Mouse (Mus musculus) stomach, embryonic 14.5 days (tissue): ENCODE measurements around the gene Traf3ip3. TPM values are rescaled to one million over a fixed set of nuclear protein-coding genes. Genes with fewer than 3 reads are reported as not detected.

Source experiments
- ATAC-seq: fragments of 200-750 bp; cut with Nextera tagmentation; 2 replicates; pipeline ENCODE4 v1.8.0; 2017; ENCODE audit warnings: low read depth, moderate TSS enrichment; ENCODE audit not compliant: insufficient number of reproducible peaks, insufficient read depth, low FRiP score
- H3K27ac ChIP-seq: fragments of 300-500 bp; sonication (generic); 2 replicates; pipeline ENCODE4 v1.5.1; 2014; ENCODE audit warnings: mild to moderate bottlenecking, low read length, moderate library complexity, mixed read lengths
- H3K27me3 ChIP-seq: fragments of 300-500 bp; sonication (generic); 2 replicates; pipeline ENCODE4 v1.6.1; 2014; ENCODE audit warnings: low read length, control low read depth, mixed read lengths; ENCODE audit not compliant: control insufficient read depth, insufficient read depth
- H3K36me3 ChIP-seq: fragments of 300-500 bp; sonication (generic); 2 replicates; pipeline ENCODE4 v1.6.1; 2014; ENCODE audit warnings: mild to moderate bottlenecking, control low read depth, low read length, moderate library complexity, mixed read lengths; ENCODE audit not compliant: control insufficient read depth, insufficient read depth
- H3K4me1 ChIP-seq: fragments of 300-500 bp; sonication (generic); 2 replicates; pipeline ENCODE4 v1.6.1; 2014; ENCODE audit warnings: low read length, control low read depth, mixed read lengths; ENCODE audit not compliant: control insufficient read depth, insufficient read depth
- H3K4me2 ChIP-seq: fragments of 300-500 bp; sonication (generic); replicated peaks from 2 replicates; pipeline ENCODE4 v1.6.1; 2014; ENCODE audit warnings: low read depth, low read length, control low read depth
- H3K4me3 ChIP-seq: fragments of 300-500 bp; sonication (generic); 2 replicates; pipeline ENCODE4 v1.5.1; 2014; ENCODE audit warnings: low read depth, low read length, control low read depth
- H3K9ac ChIP-seq: fragments of 300-500 bp; sonication (generic); replicated peaks from 2 replicates; pipeline ENCODE4 v1.6.1; 2014; ENCODE audit warnings: low read depth, mild to moderate bottlenecking, control low read depth, low read length, moderate library complexity, mixed read lengths
- H3K9me3 ChIP-seq: fragments of 300-500 bp; sonication (generic); 2 replicates; pipeline ENCODE4 v1.6.1; 2016; ENCODE audit warnings: low read depth, low read length, control low read depth; ENCODE audit not compliant: control insufficient read depth
- WGBS: fragments of 180-500 bp; shearing (Covaris S2); extraction: QIAGEN DNeasy Blood & Tissue Kit; methylation state at CpG from one replicate; pipeline ENCODE4 v1.1.7; 2014; 5-methylcytosine and 5-hydroxymethylcytosine counted together
- polyA plus RNA-seq: library from polyadenylated mRNA; unstranded; fragments of >200 nt; fragmentation: Nextera tagmentation; extraction: Ambion mirVana; gene quantifications from 2 replicates; pipeline ENCODE4 v1.2.1, GENCODE M21; 2014

The Traf3ip3 gene
- polyA plus RNA-seq, 1 experiment from 2014 or later, result 1.4 TPM

DNA sequence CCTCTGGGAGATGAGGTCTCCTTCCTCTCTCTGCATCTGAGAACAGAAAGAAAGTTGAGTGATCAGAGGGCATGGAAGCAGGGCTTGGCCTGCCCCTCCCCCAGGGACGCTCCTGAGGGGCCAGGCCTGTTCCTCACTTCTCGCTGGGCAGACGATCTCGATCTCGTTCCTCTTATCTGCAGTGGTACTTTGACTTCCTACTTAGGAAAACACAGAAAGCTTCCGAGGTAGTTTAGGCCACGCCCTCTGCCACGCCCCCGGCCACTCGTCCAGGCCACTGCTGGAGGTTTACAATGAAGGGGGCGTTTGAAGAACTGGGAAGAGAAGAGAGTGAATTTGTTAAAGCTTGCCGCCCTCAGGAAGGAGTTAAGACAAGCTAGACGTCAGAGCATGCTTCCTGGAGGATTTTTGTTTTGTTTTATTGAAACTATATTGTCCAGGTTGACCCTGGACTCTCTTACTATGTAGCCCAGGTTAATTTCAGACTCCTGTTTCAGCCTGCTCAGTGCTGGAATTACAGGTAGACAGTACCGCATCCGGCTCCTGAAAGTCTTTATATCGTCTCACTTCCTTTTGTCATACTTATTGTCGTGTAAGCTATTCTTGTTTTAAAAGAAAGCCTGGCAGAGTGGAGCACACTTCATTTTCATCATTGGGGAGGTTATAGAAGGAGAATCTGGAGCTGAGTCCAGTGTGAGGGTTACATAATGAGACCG is 41.0 kb downstream of the Traf3ip3 start:
- Histone ChIP-seq H3K4me3 (peak overlapping the region; percentile 16), H3K36me3 (no peaks in the 10 kb centered on the region; the same call in 1 of the 2 replicates), H3K27ac (peak overlapping the region; percentile 10; the same call in 1 of the 2 replicates), H3K4me2 (peak overlapping the region; percentile 49), H3K9me3 (no peaks in the 10 kb centered on the region), H3K27me3 (no peaks in the 10 kb centered on the region), H3K4me1 (peaks cover 29% of the 10 kb centered on the region), H3K9ac (0 out of 2 replicates have a peak overlapping the region, but pooled peaks have one; percentile 10)
- WGBS, result 14% methylated on average over 18 of the region's 18 CpGs
- peak; percentile 66; the same call in 1 of the 2 replicates for ATAC-seq

DNA sequence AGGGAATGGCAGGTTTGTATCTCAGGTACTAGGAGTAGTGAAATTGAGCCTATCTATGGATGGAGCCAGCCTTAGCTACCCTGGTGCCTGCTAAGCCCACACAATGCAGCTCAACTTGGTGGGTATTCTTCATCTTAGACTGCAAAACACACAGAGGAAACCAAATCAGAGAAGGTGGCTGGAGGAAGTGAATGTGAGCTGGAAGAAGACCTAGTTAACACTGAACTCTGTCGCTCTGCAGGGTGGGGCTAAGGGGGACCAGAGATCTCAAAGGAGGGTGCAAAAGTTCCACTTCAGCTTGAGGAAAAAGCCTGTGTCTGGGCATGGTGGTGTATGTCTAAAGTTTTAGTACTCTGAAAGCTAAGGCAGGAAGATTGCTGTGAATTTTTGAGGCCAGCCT is 41.9 kb downstream of the Traf3ip3 start:
- WGBS, result 48% methylated on average over 1 of the region's 1 CpGs
- Histone ChIP-seq H3K4me2 (peak overlapping the region; percentile 49; the same call in 1 of the 2 replicates), H3K9me3 (no peaks in the 10 kb centered on the region), H3K9ac (no peak overlapping the region), H3K4me3 (no peak overlapping the region), H3K36me3 (no peaks in the 10 kb centered on the region), H3K27ac (no peak overlapping the region), H3K4me1 (peaks cover 31% of the 10 kb centered on the region), H3K27me3 (no peaks in the 10 kb centered on the region)
- no peak for ATAC-seq

DNA sequence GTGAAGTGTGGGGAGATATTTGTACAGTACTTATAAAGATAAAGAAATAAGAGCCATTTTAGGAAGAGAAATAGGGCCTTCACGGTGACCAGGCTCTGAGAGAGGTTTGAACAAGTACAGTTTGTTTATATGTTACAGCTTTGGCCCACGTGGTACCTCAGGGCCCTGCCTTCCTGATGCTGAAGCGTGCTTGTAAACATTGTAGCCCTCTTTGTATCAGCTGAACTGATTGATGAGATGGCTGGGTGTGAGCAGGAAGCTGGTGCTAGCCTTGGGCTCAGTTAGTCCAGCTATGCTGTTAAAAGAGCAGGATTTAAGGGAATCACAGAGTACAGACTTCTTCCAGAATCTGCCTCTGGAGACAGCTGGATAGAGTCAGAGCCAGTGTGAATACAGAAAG is 42.3 kb downstream of the Traf3ip3 start:
- no peak overlapping the region for H3K27ac ChIP-seq
- no peaks in the 10 kb centered on the region for H3K9me3 ChIP-seq
- no peak overlapping the region for H3K9ac ChIP-seq
- 10% methylated on average over 3 of the region's 3 CpGs for WGBS
- H3K36me3 ChIP-seq, result no peaks in the 10 kb centered on the region
- H3K4me3 ChIP-seq, result no peak overlapping the region
- no peak for ATAC-seq
- H3K4me2 ChIP-seq, result no peak overlapping the region
- peaks cover 31% of the 10 kb centered on the region for H3K4me1 ChIP-seq
- no peaks in the 10 kb centered on the region for H3K27me3 ChIP-seq

DNA sequence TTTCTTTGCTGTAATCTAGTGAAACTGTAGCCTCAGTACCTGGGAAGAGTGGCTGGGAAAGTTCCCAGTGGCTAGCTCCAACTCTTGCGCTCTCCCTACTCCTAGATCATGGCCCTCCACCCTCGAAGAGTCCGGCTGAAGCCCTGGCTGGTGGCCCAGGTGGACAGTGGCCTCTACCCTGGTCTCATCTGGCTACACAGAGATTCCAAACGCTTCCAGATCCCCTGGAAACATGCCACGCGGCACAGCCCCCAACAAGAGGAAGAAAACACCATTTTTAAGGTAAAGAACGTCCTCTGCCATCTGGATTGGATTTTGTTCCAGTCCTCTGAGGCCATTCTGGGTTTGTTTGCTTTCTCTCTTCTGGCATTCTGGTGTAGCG is 44.4 kb downstream of the Traf3ip3 start:
- Histone ChIP-seq H3K27me3 (peaks cover 9% of the 10 kb centered on the region; the same call in 1 of the 2 replicates), H3K27ac (peak overlapping the region; percentile 56; the same call in 1 of the 2 replicates), H3K9me3 (no peaks in the 10 kb centered on the region), H3K4me2 (no peak overlapping the region; the same call in 1 of the 2 replicates), H3K4me3 (no peak overlapping the region), H3K4me1 (peaks cover 38% of the 10 kb centered on the region), H3K9ac (no peak overlapping the region), H3K36me3 (no peaks in the 10 kb centered on the region)
- ATAC-seq, result no peak
- WGBS, result 73% methylated on average over 8 of the region's 8 CpGs

DNA sequence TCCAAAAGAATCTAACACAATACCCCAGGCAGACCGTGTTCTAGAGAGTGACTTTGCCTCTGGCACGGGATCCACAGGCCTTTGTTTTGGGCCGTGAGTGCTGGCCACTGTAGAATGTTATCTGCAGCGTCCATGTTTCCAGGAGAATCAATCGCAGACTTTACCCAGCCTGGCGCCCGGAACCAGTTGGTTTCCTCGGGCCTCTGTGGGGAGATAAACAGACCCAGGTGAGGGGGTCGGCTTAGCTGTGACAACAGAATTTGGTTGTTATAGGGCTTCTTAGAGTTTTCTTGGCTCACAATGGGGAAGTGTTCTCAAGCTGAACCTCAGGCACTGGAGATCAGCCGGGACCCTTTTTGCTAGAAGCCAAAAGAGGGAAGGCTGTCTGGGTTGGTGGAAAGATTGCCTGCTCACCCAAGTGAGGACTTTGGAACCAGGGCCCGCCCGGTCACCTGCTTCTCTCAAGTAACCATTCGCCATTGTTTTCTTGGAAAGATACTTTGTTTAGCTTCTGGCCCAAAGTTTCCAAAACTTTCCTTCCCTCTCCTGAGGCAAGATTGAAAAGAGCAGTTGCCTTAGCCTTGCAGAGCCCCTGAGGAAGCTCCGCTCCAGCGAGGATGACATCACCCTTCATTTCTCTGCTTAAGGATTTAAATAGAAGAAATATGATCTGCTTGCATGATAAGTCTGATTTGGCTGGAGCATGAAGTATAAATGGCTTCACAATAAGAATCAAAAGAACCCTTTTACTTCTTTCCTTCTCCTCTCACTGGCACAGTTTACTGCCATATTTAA is 45.0 kb downstream of the Traf3ip3 start:
- Histone ChIP-seq H3K4me3 (no peak overlapping the region), H3K9ac (no peak overlapping the region), H3K27ac (peak overlapping the region; percentile 56), H3K4me1 (peaks cover 38% of the 10 kb centered on the region), H3K9me3 (no peaks in the 10 kb centered on the region), H3K4me2 (peak overlapping the region; percentile 13), H3K27me3 (peaks cover 9% of the 10 kb centered on the region; the same call in 1 of the 2 replicates), H3K36me3 (no peaks in the 10 kb centered on the region)
- no peak for ATAC-seq
- 61% methylated on average over 15 of the region's 15 CpGs for WGBS

DNA sequence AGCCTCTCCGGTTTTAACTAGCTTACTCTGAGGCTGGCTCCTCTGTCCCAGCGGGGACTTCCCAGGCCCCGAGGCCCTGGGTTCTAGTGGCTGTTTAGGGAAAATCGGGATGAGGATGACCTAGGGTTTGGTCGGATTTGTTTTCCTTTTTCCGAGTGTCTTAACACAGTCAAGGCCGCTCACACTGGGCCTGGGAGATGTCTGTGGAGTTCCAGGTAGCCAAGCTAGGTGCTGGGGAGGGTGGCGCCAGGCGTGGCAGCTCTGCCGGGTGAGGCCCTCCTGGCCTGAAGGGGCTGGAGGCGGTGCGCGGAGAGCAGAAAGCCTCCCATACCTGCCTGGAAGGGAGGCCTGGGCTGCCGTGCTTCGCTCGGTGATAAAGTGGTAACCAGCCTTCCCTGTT is 47.9 kb downstream of the Traf3ip3 start:
- Histone ChIP-seq H3K27me3 (peaks cover 9% of the 10 kb centered on the region; the same call in 1 of the 2 replicates), H3K4me3 (peak overlapping the region; percentile 42), H3K4me2 (peak overlapping the region; percentile 55), H3K9ac (peak overlapping the region; percentile 26; the same call in 1 of the 2 replicates), H3K27ac (peak overlapping the region; percentile 58; the same call in 1 of the 2 replicates), H3K36me3 (no peaks in the 10 kb centered on the region), H3K9me3 (no peaks in the 10 kb centered on the region), H3K4me1 (peaks cover 19% of the 10 kb centered on the region; the same call in 1 of the 2 replicates)
- 24% methylated on average over 16 of the region's 16 CpGs for WGBS
- ATAC-seq, result peak; percentile 50

DNA sequence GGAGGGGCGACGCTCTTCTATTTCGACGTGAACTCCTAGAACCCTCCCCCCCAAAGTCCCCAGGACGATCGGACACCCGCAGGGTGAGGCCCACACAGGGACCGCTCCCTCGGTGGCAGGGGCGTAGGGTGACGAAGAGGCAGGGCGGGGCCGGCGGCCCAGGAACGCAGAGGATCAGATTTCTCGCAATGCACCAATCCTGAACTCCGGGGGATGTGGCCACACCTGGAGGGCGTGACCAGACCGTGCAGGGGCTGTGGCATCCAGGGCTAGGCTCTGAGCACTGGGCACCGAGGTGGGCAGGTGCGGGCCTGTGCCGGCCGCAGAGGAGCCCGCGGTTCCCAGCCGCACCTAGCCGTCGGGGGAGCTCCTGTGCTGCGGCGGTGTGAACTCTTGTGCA is 48.6 kb downstream of the Traf3ip3 start, which contains the start of gene Irf6:
Gene Irf6 (plus strand): TSS at position 240 of the 400 bp plus-strand sequence.
- H3K9me3 ChIP-seq, result no peaks in the 10 kb centered on the region
- peak within 1 kb of the TSS; percentile 26; the same call in 1 of the 2 replicates for H3K9ac ChIP-seq
- no peaks in the 10 kb centered on the region for H3K36me3 ChIP-seq
- H3K27ac ChIP-seq, result peak within 1 kb of the TSS; percentile 58; the same call in 1 of the 2 replicates
- WGBS, result under 1% methylated on average over 30 of the region's 30 CpGs
- H3K4me3 ChIP-seq, result peak within 1 kb of the TSS; percentile 42
- peaks cover 9% of the 10 kb centered on the region; the same call in 1 of the 2 replicates for H3K27me3 ChIP-seq
- peak; percentile 96 for ATAC-seq
- H3K4me1 ChIP-seq, result peaks cover 19% of the 10 kb centered on the region; the same call in 1 of the 2 replicates
- peak within 1 kb of the TSS; percentile 55 for H3K4me2 ChIP-seq

DNA sequence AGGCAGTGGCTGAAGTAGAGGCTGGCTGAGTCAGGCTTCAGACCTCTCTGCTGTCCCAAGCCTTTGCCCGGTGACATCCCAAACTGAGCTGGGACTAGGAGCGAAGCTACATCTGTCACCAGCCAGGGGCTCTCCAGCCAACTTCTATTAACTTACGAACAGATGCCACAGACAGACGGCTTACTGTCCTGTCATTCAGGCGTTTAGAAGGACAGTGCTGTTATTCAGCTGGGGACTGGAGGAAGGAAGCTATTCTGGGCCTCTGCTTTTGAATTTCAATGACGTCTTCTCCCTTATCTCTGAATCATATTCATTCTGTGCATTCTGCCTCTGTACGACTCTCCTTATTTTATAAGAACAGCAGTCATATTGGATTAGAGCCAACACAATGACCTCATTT is 50.4 kb downstream of the Traf3ip3 start:
- Histone ChIP-seq H3K27me3 (peaks cover 9% of the 10 kb centered on the region; the same call in 1 of the 2 replicates), H3K27ac (no peak overlapping the region), H3K4me3 (no peak overlapping the region), H3K9ac (no peak overlapping the region), H3K36me3 (no peaks in the 10 kb centered on the region), H3K9me3 (no peaks in the 10 kb centered on the region), H3K4me2 (no peak overlapping the region), H3K4me1 (peaks cover 11% of the 10 kb centered on the region; the same call in 1 of the 2 replicates)
- WGBS, result 40% methylated on average over 7 of the region's 7 CpGs
- ATAC-seq, result no peak
